Mouse (Mus musculus): ENCODE results near the gene Tspan9.

DNA sequence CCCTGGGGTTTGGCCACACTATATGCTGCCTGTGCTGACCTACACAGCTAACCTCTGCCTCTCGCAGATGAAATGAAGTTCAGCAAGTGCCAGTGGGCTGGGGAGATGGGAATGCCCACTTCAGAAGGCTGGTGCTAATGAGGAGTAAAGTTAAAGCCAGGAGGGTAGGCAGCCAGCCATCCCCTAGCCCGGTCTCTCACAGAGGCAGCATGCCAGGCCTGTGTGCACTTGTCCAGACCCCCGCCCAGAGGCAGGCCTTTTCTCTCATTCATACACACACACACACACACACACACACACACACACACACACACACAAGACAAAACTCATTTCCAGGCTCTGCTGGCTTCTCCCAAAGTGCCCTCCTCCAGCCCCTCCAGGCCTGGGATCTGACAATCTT, 142.6 kb downstream of the Tspan9 start:
- TF ChIP-seq EP300 (IDR thresholded peaks at IDR 0.05; ENCODE audit: low read depth), result no peak
- TF ChIP-seq CTCF (IDR thresholded peaks at IDR 0.05; ENCODE audit: low read depth), result no peak
